Mouse (Mus musculus): ENCODE results near the gene Brca2.

DNA sequence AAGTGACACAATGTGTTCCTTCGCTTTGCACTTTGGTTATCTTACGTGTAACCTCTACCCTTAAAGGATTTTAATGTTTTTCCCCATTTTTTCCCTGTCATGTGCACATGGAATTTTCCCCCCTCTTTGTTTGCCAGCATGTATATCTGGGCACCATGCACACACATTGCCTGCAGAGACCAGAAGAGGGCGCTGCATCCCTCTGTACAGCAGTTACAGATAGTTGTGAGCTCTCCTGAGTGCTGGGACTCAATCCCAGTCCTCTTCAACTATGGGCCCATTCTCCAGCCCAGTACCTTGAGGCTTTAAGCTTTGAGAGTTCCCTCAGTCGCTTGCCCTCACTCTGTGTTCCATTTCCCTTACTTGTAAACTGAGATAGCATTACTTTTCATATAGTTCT, 9.2 kb upstream of the Brca2 start:
- TF ChIP-seq POLR2A (IDR thresholded peaks at IDR 0.05; ENCODE audit: insufficient read depth, low read depth, low read length) = no peak
- no peak for TF ChIP-seq CTCF (IDR thresholded peaks at IDR 0.05; ENCODE audit: insufficient read depth, low read depth, low read length)

All from olfactory bulb, adult 2 months (tissue).